Mouse (Mus musculus): ENCODE results near the gene Esm1. TPM values are rescaled to one million over a fixed set of nuclear protein-coding genes. Genes with fewer than 3 reads are reported as not detected.

Esm1 gene
- total and polyA plus RNA-seq, 2 experiments from 2014 or later, result 0.44 to 3.0 TPM

DNA sequence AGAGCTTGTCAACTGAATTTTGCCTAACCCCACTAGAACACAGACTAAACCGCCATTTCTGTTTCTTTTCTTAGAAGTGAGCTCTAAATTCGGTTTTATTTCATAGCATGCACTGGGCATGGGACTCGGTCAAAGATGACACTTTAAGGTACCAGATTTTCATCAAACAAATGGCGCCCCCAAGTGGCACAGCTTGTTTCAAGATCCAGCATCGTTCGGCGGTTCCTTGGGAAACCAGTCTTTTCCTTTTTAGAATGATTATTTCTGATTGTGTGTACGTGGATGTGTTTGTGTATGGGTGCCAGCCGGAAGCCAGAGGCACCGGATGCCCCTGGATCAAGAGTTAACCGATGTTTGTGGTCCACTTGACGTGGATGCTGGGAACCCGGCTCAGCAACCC is 55.8 kb downstream of the Esm1 start:
- DNase-seq (ENCODE audit: low spot score), result peak; percentile 81
- WGBS, result 26% methylated on average over 13 of the region's 13 CpGs
- Histone ChIP-seq H3K4me1 (ENCODE audit: insufficient read depth, low read length) (no peaks in the 10 kb centered on the region; the same call in 1 of the 2 replicates), H3K4me2 (ENCODE audit: low read depth, low read length, poor library complexity, severe bottlenecking) (no peak overlapping the region), H3K36me3 (ENCODE audit: insufficient read depth, low read length) (no peaks in the 10 kb centered on the region), H3K9ac (replicated peaks; ENCODE audit: low read length, poor library complexity, severe bottlenecking) (no peak overlapping the region), H3K27me3 (ENCODE audit: insufficient read depth, low read length) (no peaks in the 10 kb centered on the region), H3K4me3 (ENCODE audit: low read depth, low read length) (no peak overlapping the region), H3K9me3 (ENCODE audit: low read length) (no peaks in the 10 kb centered on the region), H3K27ac (ENCODE audit: low read depth, low read length) (no peak overlapping the region)
- no peak for ATAC-seq (ENCODE audit: low FRiP score)
- peak; percentile 78 for TF ChIP-seq CTCF (IDR thresholded peaks at IDR 0.05)

DNA sequence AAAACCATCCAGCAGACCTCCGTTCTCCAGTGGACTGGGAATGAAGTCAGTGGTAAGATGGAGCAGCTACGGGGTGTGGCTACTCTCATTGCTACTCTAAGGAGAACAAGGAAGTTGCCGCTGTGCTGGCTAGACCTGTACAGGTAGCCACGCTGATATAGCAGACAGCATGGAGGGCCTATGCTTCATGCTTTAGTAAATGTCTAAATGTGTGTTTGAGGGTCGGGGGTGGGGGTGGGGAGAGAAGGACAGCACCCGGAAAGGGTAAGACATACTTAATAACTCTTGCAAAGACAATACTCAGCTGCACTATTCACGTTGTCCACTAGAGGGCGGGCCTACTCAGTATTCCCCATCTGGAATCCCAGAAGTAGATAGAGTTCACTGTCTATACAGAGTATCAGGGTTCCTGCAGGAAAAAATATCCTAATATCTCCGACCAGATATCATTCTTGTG is 57.1 kb downstream of the Esm1 start:
- no peak overlapping the region for H3K4me3 ChIP-seq (ENCODE audit: low read depth, low read length)
- 26% methylated on average over 9 of the region's 9 CpGs for WGBS
- no peak overlapping the region for H3K9ac ChIP-seq (replicated peaks; ENCODE audit: low read length, poor library complexity, severe bottlenecking)
- no peaks in the 10 kb centered on the region for H3K9me3 ChIP-seq (ENCODE audit: low read length)
- H3K4me2 ChIP-seq (ENCODE audit: low read depth, low read length, poor library complexity, severe bottlenecking), result no peak overlapping the region
- no peaks in the 10 kb centered on the region for H3K36me3 ChIP-seq (ENCODE audit: insufficient read depth, low read length)
- H3K27ac ChIP-seq (ENCODE audit: low read depth, low read length), result no peak overlapping the region
- DNase-seq (ENCODE audit: low spot score) (peak; percentile 82), ATAC-seq (ENCODE audit: low FRiP score) (0 out of 2 replicates have a peak, but pooled peaks have one; percentile 50)
- H3K27me3 ChIP-seq (ENCODE audit: insufficient read depth, low read length), result no peaks in the 10 kb centered on the region
- no peaks in the 10 kb centered on the region; the same call in 1 of the 2 replicates for H3K4me1 ChIP-seq (ENCODE audit: insufficient read depth, low read length)
- TF ChIP-seq CTCF (IDR thresholded peaks at IDR 0.05), result peak; percentile 93

DNA sequence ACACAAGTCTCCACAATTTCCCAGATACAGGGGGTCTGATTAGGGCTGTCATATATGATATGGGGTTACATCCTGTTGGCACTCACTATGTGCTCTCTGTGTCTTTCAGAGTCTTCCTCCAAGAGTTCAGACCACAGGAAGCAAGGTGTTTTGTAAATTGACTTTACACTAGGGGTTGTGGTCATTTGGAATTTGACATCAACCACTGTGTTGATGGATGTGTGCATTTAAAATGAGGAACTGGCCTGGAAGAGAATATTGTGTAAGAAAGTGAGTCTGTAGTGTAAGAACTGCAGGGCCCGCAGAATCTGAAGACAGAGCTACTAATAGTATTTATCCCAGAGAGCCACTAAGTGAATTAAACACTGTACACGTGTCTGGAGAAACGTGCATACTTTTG is 57.7 kb downstream of the Esm1 start:
- H3K27ac ChIP-seq (ENCODE audit: low read depth, low read length), result no peak overlapping the region
- no peaks in the 10 kb centered on the region for H3K36me3 ChIP-seq (ENCODE audit: insufficient read depth, low read length)
- no peaks in the 10 kb centered on the region for H3K9me3 ChIP-seq (ENCODE audit: low read length)
- H3K4me3 ChIP-seq (ENCODE audit: low read depth, low read length), result no peak overlapping the region
- no peak for TF ChIP-seq CTCF (IDR thresholded peaks at IDR 0.05)
- H3K4me1 ChIP-seq (ENCODE audit: insufficient read depth, low read length), result no peaks in the 10 kb centered on the region; the same call in 1 of the 2 replicates
- DNase-seq (ENCODE audit: low spot score) (no peak), ATAC-seq (ENCODE audit: low FRiP score) (no peak)
- WGBS, result 96% methylated on average over 3 of the region's 3 CpGs
- no peak overlapping the region for H3K9ac ChIP-seq (replicated peaks; ENCODE audit: low read length, poor library complexity, severe bottlenecking)
- H3K27me3 ChIP-seq (ENCODE audit: insufficient read depth, low read length), result no peaks in the 10 kb centered on the region
- H3K4me2 ChIP-seq (ENCODE audit: low read depth, low read length, poor library complexity, severe bottlenecking), result no peak overlapping the region

Other genes starting within 250 kb of the Esm1 start
- 1.6 and 7.9 TPM in 2 replicates for gene Ccno, start 221.9 kb upstream of the Esm1 start, total RNA-seq (2014; rRNA removed)
- gene Ccno, start 221.9 kb upstream of the Esm1 start, polyA plus RNA-seq (2015; fragmentation: Nextera tagmentation; extraction: Ambion mirVana), result 1.0 and 1.1 TPM in 2 replicates
- 0.77 and 1.4 TPM in 2 replicates for gene Mcidas, start 215.8 kb upstream of the Esm1 start, total RNA-seq (2014; rRNA removed)
- 0.38 and 0.81 TPM in 2 replicates for gene Mcidas, start 215.8 kb upstream of the Esm1 start, polyA plus RNA-seq (2015; fragmentation: Nextera tagmentation; extraction: Ambion mirVana)
- gene Cdc20b, start 174.5 kb upstream of the Esm1 start, total RNA-seq (2014; rRNA removed), result 1.7 and 2.0 TPM in 2 replicates
- gene Cdc20b, start 174.5 kb upstream of the Esm1 start, polyA plus RNA-seq (2015; fragmentation: Nextera tagmentation; extraction: Ambion mirVana), result 0.15 and 0.18 TPM in 2 replicates
- 16.2 and 27.1 TPM in 2 replicates for gene Gpx8, start 163.2 kb upstream of the Esm1 start, total RNA-seq (2014; rRNA removed)
- gene Gpx8, start 163.2 kb upstream of the Esm1 start, polyA plus RNA-seq (2015; fragmentation: Nextera tagmentation; extraction: Ambion mirVana), result 37.5 and 41.7 TPM in 2 replicates
- not detected in 2 replicates for gene Gzma, start 108.7 kb upstream of the Esm1 start, total RNA-seq (2014; rRNA removed)
- not detected in 2 replicates for gene Gzma, start 108.7 kb upstream of the Esm1 start, polyA plus RNA-seq (2015; fragmentation: Nextera tagmentation; extraction: Ambion mirVana)
- not detected in 2 replicates for gene Gzmk, start 16.2 kb downstream of the Esm1 start, total RNA-seq (2014; rRNA removed)
- 0.17 TPM in 1 of 2 replicates, not detected in the other for gene Gzmk, start 16.2 kb downstream of the Esm1 start, polyA plus RNA-seq (2015; fragmentation: Nextera tagmentation; extraction: Ambion mirVana)
- gene BC067074, start 83.5 kb downstream of the Esm1 start, total RNA-seq (2014; rRNA removed), result 2.4 and 3.5 TPM in 2 replicates
- 0.48 and 0.72 TPM in 2 replicates for gene BC067074, start 83.5 kb downstream of the Esm1 start, polyA plus RNA-seq (2015; fragmentation: Nextera tagmentation; extraction: Ambion mirVana)